Mouse (Mus musculus) heart, adult 11 months (tissue): ENCODE data around the gene Nrsn1.
"Not testable (repeated sequence)": the region's sequence is repeated elsewhere in the genome, so short reads cannot be mapped to it uniquely, and the experiment has no call there.

ENCODE experiments used
- DNase-seq: peaks from one replicate; pipeline ENCODE4 v3.0.0; 2022

Gene Nrsn1

GRCm38 (mm10) chr13:25270402-25270801, at the start of gene Nrsn1:
Gene Nrsn1 (minus strand): TSS chr13:25270502.
- not testable (repeated sequence) for DNase-seq

- no peak for DNase-seq
These were observed 41.8 kb upstream of the Nrsn1 start for GRCm38 (mm10) chr13:25312059-25312458.

GRCm38 (mm10) chr13:25310068-25310467, 39.8 kb upstream of the Nrsn1 start:
- DNase-seq: no peak

GRCm38 (mm10) chr13:25288736-25289135, 18.4 kb upstream of the Nrsn1 start:
- DNase-seq: no peak

- no peak for DNase-seq
These were observed 4.7 kb upstream of the Nrsn1 start for GRCm38 (mm10) chr13:25274934-25275565.

- peak; percentile 66 for DNase-seq
These were observed 1.9 kb upstream of the Nrsn1 start for GRCm38 (mm10) chr13:25272189-25272588.

GRCm38 (mm10) chr13:25269569-25270268, 583 bp downstream of the Nrsn1 start:
- peak; percentile 51 for DNase-seq

- peak; percentile 89 for DNase-seq
These were observed 1.3 kb downstream of the Nrsn1 start for GRCm38 (mm10) chr13:25269039-25269438.

GRCm38 (mm10) chr13:25262748-25263147, 7.6 kb downstream of the Nrsn1 start:
- DNase-seq: no peak

- DNase-seq: peak; percentile 52
These were observed 12.7 kb downstream of the Nrsn1 start for GRCm38 (mm10) chr13:25257608-25258007.

GRCm38 (mm10) chr13:25254478-25255263, 15.6 kb downstream of the Nrsn1 start:
- peak; percentile 73 for DNase-seq

GRCm38 (mm10) chr13:25251893-25252292, 18.4 kb downstream of the Nrsn1 start:
- DNase-seq: peak; percentile 58

- DNase-seq: no peak
These were observed 50.0 kb downstream of the Nrsn1 start for GRCm38 (mm10) chr13:25220186-25220787.

GRCm38 (mm10) chr13:25218394-25218793, 51.9 kb downstream of the Nrsn1 start:
- peak; percentile 41 for DNase-seq

GRCm38 (mm10) chr13:25206950-25207349, 63.4 kb downstream of the Nrsn1 start:
- DNase-seq: no peak
